Mouse (Mus musculus) forebrain, embryonic 14.5 days (tissue): ENCODE data around the gene Dhx9. TPM values are rescaled to one million over a fixed set of nuclear protein-coding genes. Genes with fewer than 3 reads are reported as not detected.
"Not testable (repeated sequence)": the region's sequence is repeated elsewhere in the genome, so short reads cannot be mapped to it uniquely, and the experiment has no call there.

Experiments
- ATAC-seq: fragments of 200-750 bp; cut with Nextera tagmentation; 2 replicates; pipeline ENCODE4 v1.8.0; 2017; ENCODE audit warnings: mild to moderate bottlenecking, moderate library complexity
- DNase-seq: peaks from one replicate; pipeline ENCODE4 v3.0.0-alpha.2; 2015; ENCODE audit warnings: low spot score
- H3K27ac ChIP-seq: fragments of 300-500 bp; sonication (generic); 2 replicates; pipeline ENCODE4 v1.5.1; 2014; ENCODE audit warnings: low read depth, mild to moderate bottlenecking, control low read depth, low read length, moderate library complexity
- H3K27me3 ChIP-seq: fragments of 300-500 bp; sonication (generic); replicated peaks from 2 replicates; pipeline ENCODE4 v1.6.1; 2014; ENCODE audit warnings: low read length, control low read depth, mixed read lengths; ENCODE audit not compliant: control insufficient read depth, insufficient read depth
- H3K36me3 ChIP-seq: fragments of 300-500 bp; sonication (generic); 2 replicates; pipeline ENCODE4 v1.6.1; 2014; ENCODE audit warnings: low read length, control low read depth; ENCODE audit not compliant: control insufficient read depth, insufficient read depth
- H3K4me1 ChIP-seq: fragments of 300-500 bp; sonication (generic); 2 replicates; pipeline ENCODE4 v1.6.1; 2014; ENCODE audit warnings: antibody characterized with exemption, low read length, control low read depth; ENCODE audit not compliant: control insufficient read depth, insufficient read depth
- H3K4me2 ChIP-seq: fragments of 300-500 bp; sonication (generic); 2 replicates; pipeline ENCODE4 v1.6.1; 2014; ENCODE audit warnings: mild to moderate bottlenecking, control low read depth, low read length
- H3K4me3 ChIP-seq: fragments of 300-500 bp; sonication (generic); 2 replicates; pipeline ENCODE4 v1.5.1; 2014; ENCODE audit warnings: low read depth, low read length, control low read depth
- H3K9ac ChIP-seq: fragments of 300-500 bp; sonication (generic); 2 replicates; pipeline ENCODE4 v1.6.1; 2014; ENCODE audit warnings: mild to moderate bottlenecking, low read length, control low read depth, moderate library complexity
- H3K9me3 ChIP-seq: fragments of 300-500 bp; sonication (generic); replicated peaks from 2 replicates; pipeline ENCODE4 v1.6.1; 2016; ENCODE audit warnings: low read length, control low read depth, mixed read lengths; ENCODE audit not compliant: control insufficient read depth
- WGBS: fragments of 180-500 bp; shearing (Covaris S2); extraction: QIAGEN DNeasy Blood & Tissue Kit; methylation state at CpG from one replicate; pipeline ENCODE4 v1.1.7; 2014; 5-methylcytosine and 5-hydroxymethylcytosine counted together
- polyA plus RNA-seq: library from polyadenylated mRNA; unstranded; fragments of >200 nt; fragmentation: Nextera tagmentation; extraction: Ambion mirVana; gene quantifications from 2 replicates; pipeline ENCODE4 v1.2.1, GENCODE M21; 2014

The Dhx9 gene
- polyA plus RNA-seq, 1 experiment from 2014 or later: 32.9 TPM

DNA sequence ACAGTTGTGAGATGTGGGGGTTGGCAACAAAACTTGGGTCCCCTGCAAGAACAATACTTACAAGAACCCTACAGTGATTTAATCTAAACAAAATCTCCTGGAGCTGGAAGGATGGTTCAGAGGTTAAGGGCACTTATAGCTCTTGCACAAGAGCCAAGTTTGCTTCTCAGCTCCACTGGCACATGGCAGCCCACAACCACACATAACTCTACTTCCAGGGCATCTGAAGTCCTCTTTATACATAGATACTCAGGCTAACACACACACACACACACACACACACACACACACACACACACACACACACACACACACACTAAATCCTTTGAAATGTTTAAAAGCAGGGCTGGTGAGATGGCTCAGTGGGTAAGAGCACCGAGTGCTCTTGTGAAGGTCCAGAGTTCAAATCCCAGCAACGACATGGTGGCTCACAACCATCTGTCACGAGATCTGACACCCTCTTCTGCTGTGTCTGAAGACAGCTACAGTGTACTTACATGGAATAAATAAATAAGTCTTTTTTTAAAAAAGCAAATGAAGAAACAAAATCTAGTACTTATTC lies 71.1 kb downstream of the Dhx9 start:
- H3K9me3 ChIP-seq, H3K4me2 ChIP-seq, H3K4me3 ChIP-seq, H3K27ac ChIP-seq, H3K9ac ChIP-seq, H3K36me3 ChIP-seq, H3K27me3 ChIP-seq, H3K4me1 ChIP-seq, ATAC-seq, DNase-seq: not testable (repeated sequence)
- WGBS: 87% methylated on average over 3 of the region's 3 CpGs

DNA sequence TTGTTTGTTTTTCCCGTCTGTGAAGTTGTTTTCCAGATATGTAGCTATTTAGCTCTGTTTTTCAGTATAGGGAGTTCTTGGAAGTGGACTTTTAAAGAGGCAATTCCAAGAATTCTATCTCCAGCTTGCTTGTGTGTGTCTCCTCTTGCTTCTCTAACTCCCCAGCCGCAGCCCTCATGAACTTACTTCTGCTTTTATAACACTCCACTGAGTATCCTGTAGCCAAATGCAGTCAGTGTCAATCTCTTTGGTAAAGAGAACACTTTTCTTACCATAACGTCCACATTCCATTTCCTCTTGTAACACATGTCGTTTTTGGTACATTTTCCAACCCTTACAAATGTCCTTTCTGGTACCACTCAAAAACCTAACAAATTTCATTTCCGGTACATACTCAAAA lies 71.7 kb downstream of the Dhx9 start:
- H3K9ac ChIP-seq, ATAC-seq, H3K27me3 ChIP-seq, H3K36me3 ChIP-seq, DNase-seq, H3K4me2 ChIP-seq, H3K27ac ChIP-seq, H3K4me3 ChIP-seq, H3K4me1 ChIP-seq, H3K9me3 ChIP-seq: not testable (repeated sequence)
- WGBS: 86% methylated on average over 2 of the region's 5 CpGs

DNA sequence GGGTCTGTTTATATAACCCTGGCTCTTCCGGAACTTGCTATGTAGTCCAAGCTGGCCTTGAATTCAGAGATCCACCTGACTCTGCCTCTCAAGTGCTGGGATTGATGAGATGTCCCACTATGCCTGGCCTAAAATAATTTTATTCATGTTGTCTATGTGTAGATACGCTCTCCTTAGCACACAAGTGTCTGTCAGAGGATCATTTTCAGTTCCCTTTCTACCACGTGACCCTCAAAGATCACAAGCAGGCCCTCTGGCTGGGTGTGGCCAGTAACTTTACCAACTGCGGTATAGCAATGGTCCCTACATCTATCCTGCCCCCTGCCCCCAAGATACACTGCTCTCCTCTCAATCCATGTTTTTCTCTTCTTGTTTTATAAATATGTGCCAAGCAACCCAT lies 72.5 kb downstream of the Dhx9 start:
- Histone ChIP-seq H3K4me3 (no peak overlapping the region), H3K4me2 (no peak overlapping the region), H3K4me1 (no peaks in the 10 kb centered on the region), H3K9me3 (no peaks in the 10 kb centered on the region), H3K27ac (no peak overlapping the region), H3K9ac (no peak overlapping the region), H3K27me3 (no peaks in the 10 kb centered on the region), H3K36me3 (no peaks in the 10 kb centered on the region)
- ATAC-seq (no peak), DNase-seq (no peak)
- 92% methylated on average over 4 of the region's 4 CpGs for WGBS

- 89% methylated on average over 24 of the region's 24 CpGs for WGBS
Measured at GRCm38 (mm10) chr1:153414114-153414723, 73.2 kb downstream of the Dhx9 start.

GRCm38 (mm10) chr1:153413397-153414020 lies 74.0 kb downstream of the Dhx9 start:
- not testable (repeated sequence) for H3K9ac ChIP-seq, H3K27ac ChIP-seq, ATAC-seq, H3K4me1 ChIP-seq, H3K27me3 ChIP-seq, H3K36me3 ChIP-seq, H3K9me3 ChIP-seq, H3K4me2 ChIP-seq, H3K4me3 ChIP-seq
- 80% methylated on average over 13 of the region's 13 CpGs for WGBS
- peak; percentile 16 for DNase-seq

More at GRCm38 (mm10) chr1:153414114-153414723, 73.2 kb downstream of the Dhx9 start:
- not testable (repeated sequence) for H3K36me3 ChIP-seq, DNase-seq, ATAC-seq, H3K9me3 ChIP-seq, H3K27ac ChIP-seq, H3K4me2 ChIP-seq, H3K4me3 ChIP-seq, H3K4me1 ChIP-seq, H3K27me3 ChIP-seq, H3K9ac ChIP-seq

DNA sequence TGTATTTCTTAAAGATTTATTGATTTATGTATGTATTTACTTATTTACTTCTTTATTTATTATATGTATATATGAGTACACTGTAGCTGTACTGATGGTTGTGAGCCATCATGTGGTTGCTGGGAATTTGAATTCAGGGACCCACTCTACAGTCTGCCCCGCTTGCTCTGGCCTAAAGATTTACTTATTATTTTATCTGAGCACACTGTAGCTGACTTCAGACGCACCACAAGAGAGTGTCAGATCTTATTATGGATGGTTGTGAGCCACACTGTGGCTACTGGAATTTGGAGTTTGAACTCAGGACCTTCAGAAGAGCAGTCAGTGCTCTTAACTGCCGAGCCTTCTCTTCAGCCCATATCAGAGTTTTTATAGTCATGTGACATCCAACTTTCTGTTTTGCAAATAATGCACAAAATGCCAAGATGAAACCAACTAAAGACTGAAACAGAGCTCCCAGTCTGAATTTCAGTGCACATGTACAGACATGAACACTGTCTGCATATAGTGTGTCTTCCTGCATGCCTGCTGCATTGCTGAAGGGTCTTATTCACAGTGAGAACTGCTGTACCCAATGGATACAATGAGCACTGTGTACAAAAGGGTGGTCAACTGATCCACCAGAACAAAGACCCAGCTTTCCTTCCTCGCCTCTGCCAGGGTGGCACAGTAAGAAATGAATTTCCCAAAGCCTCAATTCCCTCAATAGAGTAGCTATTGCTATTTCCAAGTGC lies 74.6 kb downstream of the Dhx9 start:
- H3K4me2 ChIP-seq, DNase-seq, ATAC-seq, H3K27me3 ChIP-seq, H3K9me3 ChIP-seq, H3K27ac ChIP-seq, H3K9ac ChIP-seq, H3K4me1 ChIP-seq, H3K36me3 ChIP-seq, H3K4me3 ChIP-seq: not testable (repeated sequence)
- 75% methylated on average over 3 of the region's 4 CpGs for WGBS

GRCm38 (mm10) chr1:153411723-153412122 lies 75.7 kb downstream of the Dhx9 start:
- 92% methylated on average over 6 of the region's 6 CpGs for WGBS
- no peak for DNase-seq
- no peak overlapping the region for H3K4me2 ChIP-seq
- H3K4me1 ChIP-seq: no peaks in the 10 kb centered on the region
- no peaks in the 10 kb centered on the region for H3K9me3 ChIP-seq
- no peaks in the 10 kb centered on the region for H3K27me3 ChIP-seq
- ATAC-seq: no peak
- H3K27ac ChIP-seq: no peak overlapping the region
- H3K36me3 ChIP-seq: no peaks in the 10 kb centered on the region
- no peak overlapping the region for H3K4me3 ChIP-seq
- H3K9ac ChIP-seq: no peak overlapping the region

GRCm38 (mm10) chr1:153410915-153411314 lies 76.5 kb downstream of the Dhx9 start:
- H3K4me1 ChIP-seq, H3K27ac ChIP-seq, H3K36me3 ChIP-seq, H3K4me3 ChIP-seq, H3K4me2 ChIP-seq, H3K27me3 ChIP-seq, H3K9me3 ChIP-seq, ATAC-seq, DNase-seq, H3K9ac ChIP-seq: not testable (repeated sequence)
- 100% methylated on average over 1 of the region's 4 CpGs for WGBS

DNA sequence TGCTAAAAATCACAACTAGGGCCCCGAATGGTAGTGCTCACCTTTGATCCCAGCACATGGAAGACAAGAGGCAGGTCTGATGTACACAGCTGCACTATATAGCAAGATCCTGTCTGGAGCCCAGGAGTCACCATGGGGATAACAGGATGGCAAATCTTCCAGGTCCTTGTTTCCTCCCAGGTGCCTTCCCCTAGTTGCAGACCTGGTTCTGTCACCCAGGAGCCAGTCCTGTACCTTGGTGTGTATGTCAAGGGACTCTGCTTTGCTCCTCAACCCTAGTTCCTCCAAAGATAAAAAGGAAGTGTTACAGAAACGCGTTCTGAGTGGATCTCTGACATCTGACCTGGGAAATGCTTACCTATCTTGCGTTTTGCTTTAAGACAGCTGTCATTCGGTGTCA lies 79.2 kb downstream of the Dhx9 start:
- H3K9ac ChIP-seq, H3K27me3 ChIP-seq, ATAC-seq, H3K9me3 ChIP-seq, H3K4me3 ChIP-seq, DNase-seq, H3K27ac ChIP-seq, H3K36me3 ChIP-seq, H3K4me2 ChIP-seq, H3K4me1 ChIP-seq: not testable (repeated sequence)
- 92% methylated on average over 5 of the region's 5 CpGs for WGBS
